7 mouse cellular contexts compared by ENCODE assay signal in the genomic region with DNA sequence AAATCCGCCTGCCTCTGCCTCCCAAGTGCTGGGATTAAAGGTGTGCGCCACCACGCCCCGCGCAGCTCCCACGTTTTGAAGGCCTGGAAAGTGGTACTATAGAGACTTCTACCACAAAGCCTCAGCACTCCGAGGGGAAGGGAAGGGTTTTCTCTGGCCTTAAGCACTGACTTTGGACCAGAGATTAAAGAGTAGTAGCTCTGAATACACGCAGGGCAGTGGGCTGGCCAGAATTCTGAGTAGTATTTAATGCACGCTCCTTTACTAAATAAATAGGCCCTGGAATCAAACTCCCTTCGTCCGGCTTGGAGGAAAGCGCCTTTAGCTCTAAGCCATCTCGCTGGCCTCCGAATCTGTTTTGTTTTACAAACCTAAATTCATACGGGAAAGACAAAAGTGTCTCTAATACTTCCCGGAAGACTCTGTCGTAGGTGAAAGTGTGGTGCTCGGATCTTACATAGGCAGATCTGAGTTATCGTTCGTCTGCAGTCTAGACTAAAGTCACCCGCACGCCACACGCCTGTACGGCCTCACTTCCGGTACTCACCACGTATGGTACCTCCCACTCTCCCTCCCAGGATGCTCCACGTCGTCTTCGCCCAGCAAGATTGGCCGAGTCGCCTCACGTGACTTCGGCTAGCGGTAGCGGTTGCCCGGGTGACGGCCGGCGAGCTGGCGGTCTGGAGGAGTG. TPM values are rescaled to one million over a fixed set of nuclear protein-coding genes. Genes with fewer than 3 reads are reported as not detected.
A peak's percentile ranks its signal among the peaks of the same experiment; 100 is the strongest.
DNase-seq lines count a peak whose midpoint lies in the region; ATAC-seq lines count a peak whose summit lies in the region.

A gene (plus strand): TSS at position 648 of the 691 bp plus-strand sequence.

- peaks cover 4% of the 10 kb centered on the region; the same call in 1 of the 2 replicates for H3K4me1 ChIP-seq in embryonic facial prominence, embryonic 11.5 days (ENCODE audit: control insufficient read depth, insufficient read depth, low read length)
- H3K4me1 ChIP-seq in limb, embryonic 11.5 days (ENCODE audit: control insufficient read depth, insufficient read depth, low read length) = peaks cover 6% of the 10 kb centered on the region
- peaks cover 12% of the 10 kb centered on the region for H3K4me1 ChIP-seq in midbrain, embryonic 14.5 days (ENCODE audit: control insufficient read depth, insufficient read depth, low read length)

- H3K4me2 ChIP-seq in embryonic facial prominence, embryonic 11.5 days (ENCODE audit: low read depth, low read length) = peak within 1 kb of the TSS; percentile 68
- peak within 1 kb of the TSS; percentile 71 for H3K4me2 ChIP-seq in limb, embryonic 11.5 days (ENCODE audit: low read depth, severe bottlenecking)
- peak within 1 kb of the TSS; percentile 63 for H3K4me2 ChIP-seq in midbrain, embryonic 14.5 days (ENCODE audit: low read length)

- peak; percentile 98 for DNase-seq in adrenal gland, postnatal 14 days
- DNase-seq in embryonic facial prominence, embryonic 11.5 days (ENCODE audit: low spot score) = peak; percentile 97
- DNase-seq in heart, adult 11 months = peak; percentile 100
- peak; percentile 93 for DNase-seq in kidney, adult 18-20 months
- peak; percentile 96 for DNase-seq in limb, embryonic 11.5 days (ENCODE audit: low spot score)
- DNase-seq in midbrain, embryonic 14.5 days = peak; percentile 97
- peak; percentile 87 to 91 for DNase-seq in spleen, adult 18-20 months

- WGBS in embryonic facial prominence, embryonic 11.5 days = 3% methylated on average over 40 of the region's 40 CpGs
- 4% methylated on average over 40 of the region's 40 CpGs for WGBS in limb, embryonic 11.5 days
- WGBS in midbrain, embryonic 14.5 days = 3% methylated on average over 40 of the region's 40 CpGs

- H3K4me3 ChIP-seq in embryonic facial prominence, embryonic 11.5 days (ENCODE audit: low read depth, low read length) = peak within 1 kb of the TSS; percentile 82
- peak within 1 kb of the TSS; percentile 78 for H3K4me3 ChIP-seq in limb, embryonic 11.5 days (ENCODE audit: low read depth, low read length)
- peak within 1 kb of the TSS; percentile 78 for H3K4me3 ChIP-seq in midbrain, embryonic 14.5 days (replicated peaks; ENCODE audit: low read depth, low read length)

- H3K27me3 ChIP-seq in embryonic facial prominence, embryonic 11.5 days (ENCODE audit: control insufficient read depth, insufficient read depth, low read length) = no peaks in the 10 kb centered on the region
- no peaks in the 10 kb centered on the region for H3K27me3 ChIP-seq in limb, embryonic 11.5 days (ENCODE audit: control insufficient read depth, insufficient read depth, low read length)
- H3K27me3 ChIP-seq in midbrain, embryonic 14.5 days (ENCODE audit: control insufficient read depth, insufficient read depth, low read length) = no peaks in the 10 kb centered on the region

- no peaks in the 10 kb centered on the region for H3K36me3 ChIP-seq in embryonic facial prominence, embryonic 11.5 days (replicated peaks; ENCODE audit: control insufficient read depth, insufficient read depth, low read depth, low read length)
- H3K36me3 ChIP-seq in limb, embryonic 11.5 days (ENCODE audit: control insufficient read depth, insufficient read depth, low read length) = 0 out of 2 replicates have a peak, but pooled peaks cover 2% of the 10 kb centered on the region
- peaks cover 18% of the 10 kb centered on the region for H3K36me3 ChIP-seq in midbrain, embryonic 14.5 days (ENCODE audit: control insufficient read depth, insufficient read depth, low read length)

- peak; percentile 99 for ATAC-seq in embryonic facial prominence, embryonic 11.5 days (replicated peaks; ENCODE audit: insufficient number of reproducible peaks, low FRiP score, low TSS enrichment, low read depth)
- ATAC-seq in limb, embryonic 11.5 days (ENCODE audit: insufficient number of reproducible peaks, low FRiP score, low TSS enrichment, low read depth) = peak; percentile 99
- peak; percentile 100 for ATAC-seq in midbrain, embryonic 14.5 days (ENCODE audit: low FRiP score, low TSS enrichment)

- no peaks in the 10 kb centered on the region for H3K9me3 ChIP-seq in embryonic facial prominence, embryonic 11.5 days (replicated peaks; ENCODE audit: control insufficient read depth, low read length)
- H3K9me3 ChIP-seq in limb, embryonic 11.5 days (ENCODE audit: control insufficient read depth, low read length) = no peaks in the 10 kb centered on the region
- no peaks in the 10 kb centered on the region for H3K9me3 ChIP-seq in midbrain, embryonic 14.5 days (ENCODE audit: control insufficient read depth, low read length)

- peak within 1 kb of the TSS; percentile 79 for H3K9ac ChIP-seq in embryonic facial prominence, embryonic 11.5 days (replicated peaks; ENCODE audit: low read length)
- H3K9ac ChIP-seq in limb, embryonic 11.5 days (ENCODE audit: low read length) = peak within 1 kb of the TSS; percentile 73
- peak within 1 kb of the TSS; percentile 72 for H3K9ac ChIP-seq in midbrain, embryonic 14.5 days (replicated peaks; ENCODE audit: low read length)

- 0 out of 2 replicates have a peak within 1 kb of the TSS, but pooled peaks have one; percentile 22 for H3K27ac ChIP-seq in embryonic facial prominence, embryonic 11.5 days (replicated peaks; ENCODE audit: low read depth, low read length)
- H3K27ac ChIP-seq in limb, embryonic 11.5 days (replicated peaks; ENCODE audit: low read depth, low read length) = peak within 1 kb of the TSS; percentile 76
- H3K27ac ChIP-seq in midbrain, embryonic 14.5 days (replicated peaks; ENCODE audit: low read depth, low read length) = peak within 1 kb of the TSS; percentile 71

RNA-seq across cellular contexts. Expression of the gene that starts here (rescaled TPM):
- 8.3 and 10.6 TPM in 2 replicates for total RNA-seq in adrenal gland, postnatal 14 days (2021)
- polyA plus RNA-seq in embryonic facial prominence, embryonic 11.5 days (2014; fragmentation: Nextera tagmentation; extraction: Ambion mirVana) = 28.3 and 32.3 TPM in 2 replicates
- polyA plus RNA-seq in limb, embryonic 11.5 days (2014; fragmentation: Nextera tagmentation; extraction: Ambion mirVana) = 29.8 and 30.7 TPM in 2 replicates
- 29.1 and 37.8 TPM in 2 replicates for polyA plus RNA-seq in midbrain, embryonic 14.5 days (2014; fragmentation: Nextera tagmentation; extraction: Ambion mirVana)

Comparison
In these comparisons a context has a peak if more than half of its experiments do, and no peak if none do; other contexts are left out.
1. Peak in every context shown above with its lines: DNase-seq, ATAC-seq, H3K4me3 ChIP-seq and H3K27ac ChIP-seq.
2. H3K27ac ChIP-seq: peak in every context shown above with its lines; median percentile 76 in limb, embryonic 11.5 days; 71 in midbrain, embryonic 14.5 days; 22 in embryonic facial prominence, embryonic 11.5 days.